Mouse (Mus musculus): Measurements from ENCODE around the gene Olfr71. TPM values are rescaled to one million over a fixed set of nuclear protein-coding genes. Genes with fewer than 3 reads are reported as not detected.

Olfr71 gene
- 0.14 TPM in 1 of 2 replicates, not detected in the other for polyA plus RNA-seq (2015; fragmentation: Nextera tagmentation; extraction: Ambion mirVana)

DNA sequence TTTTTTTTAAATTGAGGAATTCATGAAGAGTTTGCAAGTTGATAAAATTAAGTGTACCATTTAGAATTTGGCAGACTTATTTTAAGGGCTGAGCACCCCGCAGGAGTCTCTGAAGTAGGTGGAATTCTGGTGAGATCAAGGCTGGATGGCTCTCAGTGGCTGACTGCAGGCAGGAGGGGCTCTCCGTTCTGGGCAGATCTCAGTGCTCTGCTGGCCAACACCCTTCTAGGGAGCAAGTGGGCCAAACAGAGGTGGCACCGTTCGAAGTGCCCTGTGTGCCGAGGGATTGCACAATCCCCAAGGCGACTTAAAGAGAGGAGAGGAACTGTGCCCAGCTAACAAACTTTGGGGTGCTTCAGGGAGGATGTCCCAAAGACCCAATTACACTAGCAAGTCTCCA lies at the start of gene Olfr71:
TSS of gene Olfr71 (minus strand) at position 387 of the 400 bp plus-strand sequence.
- H3K4me1 ChIP-seq (replicated peaks): peaks cover 6% of the 10 kb centered on the region; the same call in 1 of the 2 replicates
- H3K27ac ChIP-seq (replicated peaks): no peak within 1 kb of the TSS
- no peak within 1 kb of the TSS for H3K9ac ChIP-seq
- no peaks in the 10 kb centered on the region for H3K36me3 ChIP-seq
- no peak within 1 kb of the TSS for H3K4me3 ChIP-seq
- H3K27me3 ChIP-seq: no peaks in the 10 kb centered on the region
- H3K9me3 ChIP-seq: no peaks in the 10 kb centered on the region
- 80% methylated on average over 6 of the region's 6 CpGs for WGBS
- no peak within 1 kb of the TSS for H3K4me2 ChIP-seq
- no peak for ATAC-seq (ENCODE audit: low read depth)

- Histone ChIP-seq H3K4me1 (replicated peaks) (no peaks in the 10 kb centered on the region), H3K9ac (no peak overlapping the region), H3K4me3 (no peak overlapping the region), H3K9me3 (no peaks in the 10 kb centered on the region), H3K4me2 (no peak overlapping the region), H3K27me3 (no peaks in the 10 kb centered on the region), H3K27ac (replicated peaks) (no peak overlapping the region), H3K36me3 (no peaks in the 10 kb centered on the region)
- 81% methylated on average over 6 of the region's 6 CpGs for WGBS
- no peak for ATAC-seq (ENCODE audit: low read depth)
These were observed 47.2 kb upstream of the Olfr71 start for GRCm38 (mm10) chr4:43757213-43757612.

DNA sequence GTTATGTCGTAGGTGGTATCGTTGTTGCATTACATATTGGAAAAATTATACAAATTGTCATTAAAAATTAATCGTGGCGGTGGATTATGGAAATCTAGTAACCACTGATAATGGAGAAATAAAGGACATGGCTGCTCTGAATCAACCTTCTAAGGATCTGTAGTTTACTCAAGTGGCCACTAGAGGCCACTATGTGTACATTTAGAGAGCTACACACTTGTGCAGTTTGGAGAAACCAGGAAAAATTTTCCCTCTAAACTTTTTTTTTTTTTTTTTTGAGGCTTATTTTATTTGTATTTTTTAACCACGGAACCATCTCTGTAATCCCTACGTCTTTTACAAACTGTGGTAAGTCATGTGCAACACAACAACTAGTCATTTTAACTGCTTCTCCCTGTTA lies 35.1 kb upstream of the Olfr71 start:
- no peak overlapping the region for H3K9ac ChIP-seq
- no peaks in the 10 kb centered on the region for H3K9me3 ChIP-seq
- no peaks in the 10 kb centered on the region for H3K36me3 ChIP-seq
- ATAC-seq (ENCODE audit: low read depth): no peak
- no peaks in the 10 kb centered on the region for H3K27me3 ChIP-seq
- H3K4me1 ChIP-seq (replicated peaks): no peaks in the 10 kb centered on the region
- no peak overlapping the region for H3K4me3 ChIP-seq
- 17% methylated on average over 6 of the region's 6 CpGs for WGBS
- H3K27ac ChIP-seq (replicated peaks): no peak overlapping the region
- H3K4me2 ChIP-seq: no peak overlapping the region

DNA sequence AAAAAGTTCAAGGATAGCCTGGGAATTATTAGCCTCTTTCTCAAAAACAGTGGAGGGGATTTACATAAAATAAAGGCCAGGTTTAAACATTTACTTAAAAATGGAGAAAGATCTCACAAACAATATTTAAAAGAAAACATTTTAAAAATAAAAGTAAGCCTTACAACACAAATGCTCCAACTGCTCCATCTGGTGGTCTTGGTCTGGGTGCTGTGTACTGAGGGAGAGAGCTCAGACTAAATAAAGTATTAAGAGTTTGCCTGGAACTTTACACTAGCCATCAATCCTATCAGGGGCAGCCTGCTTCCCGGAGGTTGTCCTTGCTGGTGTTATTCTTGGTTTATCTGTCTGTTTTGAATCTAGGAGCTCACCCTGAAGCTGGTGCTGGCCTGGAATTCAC lies 33.0 kb upstream of the Olfr71 start:
- no peak overlapping the region for H3K9ac ChIP-seq
- H3K4me1 ChIP-seq (replicated peaks): no peaks in the 10 kb centered on the region
- no peak overlapping the region for H3K27ac ChIP-seq (replicated peaks)
- no peaks in the 10 kb centered on the region for H3K36me3 ChIP-seq
- H3K4me2 ChIP-seq: no peak overlapping the region
- H3K27me3 ChIP-seq: no peaks in the 10 kb centered on the region
- H3K9me3 ChIP-seq: no peaks in the 10 kb centered on the region
- no peak for ATAC-seq (ENCODE audit: low read depth)
- 43% methylated on average over 1 of the region's 1 CpGs for WGBS
- no peak overlapping the region for H3K4me3 ChIP-seq

DNA sequence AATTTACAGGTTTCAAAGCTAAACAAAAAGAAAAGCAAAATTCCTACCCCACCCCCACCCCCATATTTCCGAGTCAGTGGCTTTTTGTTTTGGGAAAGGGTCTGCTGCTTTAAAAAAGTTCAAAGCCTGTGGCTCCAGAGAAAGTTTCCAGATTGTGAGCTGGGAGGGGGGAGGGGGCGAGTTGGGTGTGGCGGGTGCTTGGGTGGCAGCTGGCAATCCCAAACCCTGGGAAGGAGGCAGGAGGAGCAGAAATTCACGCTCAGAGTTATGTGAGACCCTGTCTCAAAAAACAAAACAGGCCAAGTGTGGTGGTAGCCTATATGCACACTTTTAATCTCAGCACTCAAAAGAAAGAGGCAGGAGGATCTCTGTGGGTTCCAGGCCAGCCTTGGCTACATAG lies 32.6 kb upstream of the Olfr71 start:
- ATAC-seq (ENCODE audit: low read depth): no peak
- Histone ChIP-seq H3K36me3 (no peaks in the 10 kb centered on the region), H3K4me3 (no peak overlapping the region), H3K27me3 (no peaks in the 10 kb centered on the region), H3K4me1 (replicated peaks) (no peaks in the 10 kb centered on the region), H3K9me3 (no peaks in the 10 kb centered on the region), H3K4me2 (no peak overlapping the region), H3K9ac (no peak overlapping the region), H3K27ac (replicated peaks) (no peak overlapping the region)
- WGBS: 23% methylated on average over 4 of the region's 4 CpGs

GRCm38 (mm10) chr4:43741526-43741925 lies 31.5 kb upstream of the Olfr71 start:
- no peak for ATAC-seq (ENCODE audit: low read depth)
- H3K9me3 ChIP-seq: no peaks in the 10 kb centered on the region
- H3K4me1 ChIP-seq (replicated peaks): no peaks in the 10 kb centered on the region
- H3K27me3 ChIP-seq: no peaks in the 10 kb centered on the region
- H3K4me3 ChIP-seq: no peak overlapping the region
- no peak overlapping the region for H3K4me2 ChIP-seq
- no peak overlapping the region for H3K9ac ChIP-seq
- no peak overlapping the region for H3K27ac ChIP-seq (replicated peaks)
- 69% methylated on average over 5 of the region's 5 CpGs for WGBS
- H3K36me3 ChIP-seq: no peaks in the 10 kb centered on the region

- H3K36me3 ChIP-seq: no peaks in the 10 kb centered on the region
- H3K9me3 ChIP-seq: no peaks in the 10 kb centered on the region
- no peaks in the 10 kb centered on the region for H3K4me1 ChIP-seq (replicated peaks)
- H3K9ac ChIP-seq: no peak overlapping the region
- H3K27ac ChIP-seq (replicated peaks): no peak overlapping the region
- H3K4me3 ChIP-seq: no peak overlapping the region
- WGBS: 76% methylated on average over 8 of the region's 8 CpGs
- ATAC-seq (ENCODE audit: low read depth): no peak
- no peaks in the 10 kb centered on the region for H3K27me3 ChIP-seq
- no peak overlapping the region for H3K4me2 ChIP-seq
These were observed 29.1 kb upstream of the Olfr71 start for GRCm38 (mm10) chr4:43738989-43739674.

DNA sequence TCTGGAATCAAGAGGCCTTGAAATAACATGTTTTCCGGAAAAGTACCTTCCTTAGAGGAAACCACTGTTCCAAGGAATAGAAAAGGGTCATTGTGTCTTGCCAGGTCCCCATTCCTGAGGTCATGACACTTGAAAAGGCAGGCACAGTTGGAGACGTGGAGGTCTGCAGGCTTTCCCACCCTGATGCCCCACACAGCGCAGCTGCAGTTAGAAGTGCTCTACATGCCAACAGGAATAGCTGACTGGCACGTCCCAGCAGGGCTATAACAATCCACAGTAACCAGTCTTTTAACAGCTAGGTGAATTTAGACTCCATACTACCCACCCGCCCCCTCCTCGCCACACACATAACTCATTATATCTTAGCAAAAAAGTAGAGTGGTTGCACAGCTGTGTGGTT lies 27.1 kb upstream of the Olfr71 start:
- WGBS: 61% methylated on average over 6 of the region's 6 CpGs
- no peak for ATAC-seq (ENCODE audit: low read depth)

DNA sequence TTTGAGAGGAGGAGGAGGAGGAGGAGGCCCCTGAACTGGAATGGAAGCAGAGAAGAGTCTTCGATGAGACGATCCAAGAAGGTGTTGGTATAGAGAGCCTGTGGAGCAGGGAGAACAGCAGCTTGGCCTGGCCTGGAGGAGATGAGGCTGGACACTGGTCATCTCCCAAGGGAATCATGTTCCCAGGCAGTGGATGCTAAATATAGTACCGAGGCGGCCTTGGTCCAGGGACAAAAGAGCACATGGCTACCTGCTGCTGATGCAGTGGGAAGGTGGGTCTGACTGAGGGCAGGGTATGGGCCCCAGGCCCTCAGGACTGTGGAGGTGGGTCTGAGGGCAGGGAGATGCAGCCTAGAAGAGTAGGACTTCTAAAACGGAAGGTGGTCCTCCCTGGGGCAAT lies 23.1 kb upstream of the Olfr71 start:
- 86% methylated on average over 5 of the region's 5 CpGs for WGBS

More for the DNA sequence above, 27.1 kb upstream of the Olfr71 start:
- H3K4me1 ChIP-seq (replicated peaks): no peaks in the 10 kb centered on the region
- H3K9me3 ChIP-seq: no peaks in the 10 kb centered on the region
- no peaks in the 10 kb centered on the region for H3K36me3 ChIP-seq
- H3K27ac ChIP-seq (replicated peaks): no peak overlapping the region
- no peak overlapping the region for H3K4me2 ChIP-seq
- H3K9ac ChIP-seq: no peak overlapping the region
- no peak overlapping the region for H3K4me3 ChIP-seq
- H3K27me3 ChIP-seq: no peaks in the 10 kb centered on the region

GRCm38 (mm10) chr4:43732171-43732570 lies 22.1 kb upstream of the Olfr71 start:
- H3K27me3 ChIP-seq: no peaks in the 10 kb centered on the region
- WGBS: 42% methylated on average over 1 of the region's 1 CpGs
- H3K9me3 ChIP-seq: no peaks in the 10 kb centered on the region
- H3K27ac ChIP-seq (replicated peaks): no peak overlapping the region
- H3K4me2 ChIP-seq: no peak overlapping the region
- H3K4me3 ChIP-seq: no peak overlapping the region
- no peak overlapping the region for H3K9ac ChIP-seq
- H3K36me3 ChIP-seq: no peaks in the 10 kb centered on the region
- H3K4me1 ChIP-seq (replicated peaks): peaks cover 8% of the 10 kb centered on the region; the same call in 1 of the 2 replicates
- no peak for ATAC-seq (ENCODE audit: low read depth)

More for the DNA sequence above, 23.1 kb upstream of the Olfr71 start:
- Histone ChIP-seq H3K27ac (replicated peaks) (no peak overlapping the region), H3K4me1 (replicated peaks) (peaks cover 6% of the 10 kb centered on the region; the same call in 1 of the 2 replicates), H3K27me3 (no peaks in the 10 kb centered on the region), H3K4me2 (no peak overlapping the region), H3K4me3 (no peak overlapping the region), H3K9me3 (no peaks in the 10 kb centered on the region), H3K9ac (no peak overlapping the region), H3K36me3 (no peaks in the 10 kb centered on the region)
- ATAC-seq (ENCODE audit: low read depth): no peak

DNA sequence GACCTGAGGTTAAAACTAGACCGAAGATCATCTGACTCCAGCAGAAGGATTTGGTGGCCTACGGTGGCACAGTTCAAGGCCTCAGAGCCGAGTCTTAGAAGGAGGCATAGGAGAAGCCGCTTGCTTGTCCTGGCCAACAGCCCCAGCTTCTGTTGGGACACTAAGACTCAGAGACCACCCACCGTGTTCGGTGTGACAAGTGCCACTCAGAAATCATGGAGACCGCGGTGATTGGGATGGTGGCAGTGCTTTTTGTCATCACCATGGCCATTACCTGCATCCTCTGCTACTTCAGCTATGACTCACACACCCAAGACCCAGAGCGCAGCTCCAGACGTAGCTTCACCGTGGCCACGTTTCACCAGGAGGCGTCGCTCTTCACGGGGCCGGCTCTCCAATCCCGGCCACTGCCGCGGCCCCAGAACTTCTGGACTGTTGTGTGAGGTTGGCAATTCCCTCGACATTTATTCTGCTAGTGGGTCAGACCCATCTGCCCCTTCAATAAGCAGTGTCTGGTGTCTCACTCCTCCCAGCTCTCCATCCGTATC lies 20.8 kb upstream of the Olfr71 start:
- no peak for ATAC-seq (ENCODE audit: low read depth)
- Histone ChIP-seq H3K27me3 (no peaks in the 10 kb centered on the region), H3K9me3 (no peaks in the 10 kb centered on the region), H3K9ac (no peak overlapping the region), H3K4me2 (no peak overlapping the region), H3K36me3 (no peaks in the 10 kb centered on the region), H3K4me1 (replicated peaks) (peaks cover 8% of the 10 kb centered on the region; the same call in 1 of the 2 replicates), H3K4me3 (no peak overlapping the region), H3K27ac (replicated peaks) (no peak overlapping the region)
- 70% methylated on average over 21 of the region's 21 CpGs for WGBS

- Histone ChIP-seq H3K27me3 (no peaks in the 10 kb centered on the region), H3K36me3 (no peaks in the 10 kb centered on the region), H3K4me2 (no peak within 1 kb of the TSS), H3K4me1 (replicated peaks) (peaks cover 8% of the 10 kb centered on the region; the same call in 1 of the 2 replicates), H3K9ac (no peak within 1 kb of the TSS), H3K4me3 (no peak within 1 kb of the TSS), H3K27ac (replicated peaks) (no peak within 1 kb of the TSS), H3K9me3 (no peaks in the 10 kb centered on the region)
- no peak for ATAC-seq (ENCODE audit: low read depth)
- 63% methylated on average over 14 of the region's 14 CpGs for WGBS
These were observed 19.9 kb upstream of the Olfr71 start, which contains the start of gene Spaar for GRCm38 (mm10) chr4:43729794-43730550. TSS of gene Spaar (plus strand) at chr4:43730034.

All from neural tube, embryonic 13.5 days (tissue).